Mouse (Mus musculus) embryonic fibroblast, embryonic 13.5 days (primary cell): Measurements from ENCODE around the gene Ncor2.

ENCODE experiments used
- CTCF ChIP-seq: IDR thresholded peaks from 2 replicates; pipeline ENCODE4 v1.5.1; 2011; ENCODE audit warnings: mild to moderate bottlenecking, control low read depth, low read length, moderate library complexity, borderline replicate concordance; ENCODE audit not compliant: insufficient read depth
- POLR2A ChIP-seq: IDR thresholded peaks from 2 replicates; pipeline ENCODE4 v1.6.1; 2011; ENCODE audit warnings: low read depth, mild to moderate bottlenecking, control low read depth, low read length, moderate library complexity

DNA sequence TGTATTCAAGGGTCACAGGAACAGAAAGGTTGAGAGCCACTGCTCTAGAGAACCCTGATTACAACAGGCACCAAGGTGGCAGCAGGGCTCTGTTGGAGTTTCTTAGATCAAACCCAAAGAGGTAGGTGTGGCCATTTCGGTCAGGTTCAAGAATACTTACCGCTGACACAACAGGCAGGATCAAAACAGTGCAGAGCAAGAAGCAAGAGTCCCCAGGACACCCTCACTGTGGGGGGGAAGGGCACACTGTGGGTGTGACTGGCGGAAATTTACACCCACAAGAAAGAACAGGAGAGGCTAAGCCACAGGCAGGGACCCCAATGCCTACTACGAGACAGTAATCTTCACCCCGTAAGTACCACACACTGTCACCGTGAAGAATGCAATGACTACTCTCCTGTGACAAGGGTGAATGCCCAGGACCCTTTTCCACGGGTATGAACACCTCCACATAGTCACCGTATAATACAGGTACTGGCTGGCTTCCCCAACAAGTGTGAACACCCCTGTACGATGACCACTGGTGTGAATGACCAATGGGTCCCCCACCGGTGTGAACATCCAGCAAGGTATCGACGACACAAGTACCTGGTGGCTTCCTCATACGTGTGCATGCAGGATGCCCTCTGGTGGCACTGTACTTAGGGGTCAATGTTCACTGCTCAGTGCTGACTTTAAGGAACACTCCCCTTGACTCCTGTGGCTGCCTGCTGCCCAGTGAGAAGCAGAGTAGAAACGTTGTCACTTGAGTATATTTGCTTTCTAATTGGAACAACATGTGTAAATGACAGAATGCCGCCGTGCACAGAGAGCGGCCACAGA lies 162.4 kb downstream of the Ncor2 start:
- peak; percentile 35; the same call in 1 of the 2 replicates for TF ChIP-seq CTCF
- TF ChIP-seq POLR2A, result no peak
